8 mouse cellular contexts compared by ENCODE assay signal in the genomic region with DNA sequence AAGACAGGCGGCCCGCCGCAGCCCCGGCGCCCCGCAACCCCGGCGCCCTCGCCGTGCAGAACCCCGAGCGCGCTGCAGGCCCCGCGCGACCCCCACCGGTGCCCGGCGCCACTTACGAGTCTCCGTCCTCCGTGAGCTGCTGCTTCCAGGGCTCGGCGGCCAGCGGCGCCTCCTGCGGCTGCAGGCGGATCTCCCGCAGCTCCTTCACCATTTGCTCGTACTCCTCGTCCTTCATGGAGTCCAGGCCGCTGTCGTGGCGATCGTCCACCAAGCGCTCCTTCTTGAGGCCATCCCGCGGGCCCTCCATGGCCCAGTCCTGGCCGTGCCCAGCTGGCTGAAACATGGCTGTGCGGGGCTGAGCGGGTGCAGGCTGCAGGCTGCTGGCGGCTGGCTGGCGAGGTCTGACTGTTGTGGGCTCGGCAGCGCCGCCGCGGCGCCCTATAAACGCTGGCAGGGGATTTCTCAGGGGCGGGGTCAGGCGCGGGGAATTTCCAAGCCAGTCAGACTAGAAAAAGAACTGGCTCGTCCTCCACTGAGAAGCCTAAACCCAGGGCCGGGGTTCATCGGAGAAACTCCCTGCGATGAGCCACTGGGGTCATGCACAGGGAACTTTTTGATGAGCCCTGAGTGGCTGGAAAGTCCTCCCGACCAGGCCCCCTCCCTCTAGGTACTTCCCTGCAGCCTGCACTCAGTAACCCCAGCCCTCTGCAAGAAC. TPM values are rescaled to one million over a fixed set of nuclear protein-coding genes. Genes with fewer than 3 reads are reported as not detected.
DNase-seq lines count a peak whose midpoint lies in the region; ATAC-seq lines count a peak whose summit lies in the region.

A gene (minus strand): TSS at position 464 of the 715 bp plus-strand sequence.

- H3K9me3 ChIP-seq in erythroblast, embryonic 14.5 days (ENCODE audit: control insufficient read depth, low read length) = no peaks in the 10 kb centered on the region
- no peaks in the 10 kb centered on the region for H3K9me3 ChIP-seq in heart, embryonic 11.5 days (replicated peaks; ENCODE audit: control insufficient read depth, low read length)
- no peaks in the 10 kb centered on the region for H3K9me3 ChIP-seq in kidney, embryonic 16.5 days (ENCODE audit: low read length)

- H3K9ac ChIP-seq in heart, embryonic 11.5 days (ENCODE audit: low read depth, low read length) = peak within 1 kb of the TSS; percentile 95
- peak within 1 kb of the TSS; percentile 99 for H3K9ac ChIP-seq in kidney, embryonic 16.5 days (replicated peaks; ENCODE audit: low read length)

- 1% methylated on average over 45 of the region's 58 CpGs for WGBS in heart, embryonic 11.5 days (ENCODE audit: insufficient replicate concordance)
- under 1% methylated on average over 52 of the region's 58 CpGs for WGBS in kidney, embryonic 16.5 days

- peaks cover 38% of the 10 kb centered on the region for H3K4me1 ChIP-seq in erythroblast, embryonic 14.5 days (ENCODE audit: control insufficient read depth)
- H3K4me1 ChIP-seq in heart, embryonic 11.5 days (ENCODE audit: control insufficient read depth, insufficient read depth, low read length) = peaks cover 16% of the 10 kb centered on the region
- H3K4me1 ChIP-seq in kidney, embryonic 16.5 days (ENCODE audit: insufficient read depth, low read length) = peaks cover 31% of the 10 kb centered on the region

- H3K36me3 ChIP-seq in erythroblast, embryonic 14.5 days (ENCODE audit: control insufficient read depth) = peaks cover 18% of the 10 kb centered on the region
- H3K36me3 ChIP-seq in heart, embryonic 11.5 days (ENCODE audit: control insufficient read depth, insufficient read depth, low read length) = peaks cover 15% of the 10 kb centered on the region
- peaks cover 28% of the 10 kb centered on the region for H3K36me3 ChIP-seq in kidney, embryonic 16.5 days (ENCODE audit: insufficient read depth, low read length)

- peak within 1 kb of the TSS; percentile 76 for H3K4me2 ChIP-seq in heart, embryonic 11.5 days
- peak within 1 kb of the TSS; percentile 75 for H3K4me2 ChIP-seq in kidney, embryonic 16.5 days (replicated peaks; ENCODE audit: low read depth, low read length)

- peak; percentile 78 for ATAC-seq in heart, embryonic 11.5 days (replicated peaks; ENCODE audit: insufficient number of reproducible peaks, low FRiP score, low TSS enrichment)
- ATAC-seq in kidney, embryonic 16.5 days (ENCODE audit: low FRiP score, low TSS enrichment) = peak; percentile 90

- peak; percentile 96 for DNase-seq in CD4-positive helper T cell, adult 2 months (ENCODE audit: low read depth, low spot score)
- DNase-seq in brain, embryonic 18.5 days (ENCODE audit: low read depth, low spot score) = peak; percentile 51
- peak; percentile 88 for DNase-seq in liver
- peak; percentile 89 to 97 for DNase-seq in monocyte, adult 2 months (ENCODE audit: low read depth in 1 of 2, low spot score in 2 of 2)
- peak; percentile 85 to 90 for DNase-seq in spleen, postnatal 14 days (ENCODE audit: low spot score in 2 of 2)

- H3K4me3 ChIP-seq in erythroblast, embryonic 14.5 days (replicated peaks) = peak within 1 kb of the TSS; percentile 84
- H3K4me3 ChIP-seq in heart, embryonic 11.5 days (ENCODE audit: low read depth, low read length) = peak within 1 kb of the TSS; percentile 80
- peak within 1 kb of the TSS; percentile 92 for H3K4me3 ChIP-seq in kidney, embryonic 16.5 days (ENCODE audit: low read length)

- H3K27ac ChIP-seq in heart, embryonic 11.5 days (ENCODE audit: low read depth, low read length) = peak within 1 kb of the TSS; percentile 99
- H3K27ac ChIP-seq in kidney, embryonic 16.5 days (ENCODE audit: low read length) = peak within 1 kb of the TSS; percentile 100

- H3K27me3 ChIP-seq in erythroblast, embryonic 14.5 days (ENCODE audit: control insufficient read depth) = peaks cover 3% of the 10 kb centered on the region
- no peaks in the 10 kb centered on the region for H3K27me3 ChIP-seq in heart, embryonic 11.5 days (ENCODE audit: control insufficient read depth, insufficient read depth, low read length)
- H3K27me3 ChIP-seq in kidney, embryonic 16.5 days (ENCODE audit: insufficient read depth, low read length) = no peaks in the 10 kb centered on the region

RNA-seq across cellular contexts. Expression of the gene that starts here (rescaled TPM):
- polyA plus RNA-seq in erythroblast, embryonic 14.5 days (2012) = 4.2 and 6.8 TPM in 2 replicates
- 42.6 and 52.2 TPM in 2 replicates for polyA plus RNA-seq in heart, embryonic 11.5 days (2014; fragmentation: Nextera tagmentation; extraction: Ambion mirVana)
- polyA plus RNA-seq in kidney, embryonic 16.5 days (2015; fragmentation: Nextera tagmentation; extraction: Ambion mirVana) = 84.8 and 94.7 TPM in 2 replicates

Comparison
In these comparisons a context has a peak if more than half of its experiments do, and no peak if none do; other contexts are left out.
1. Peak in every context shown above with its lines: DNase-seq, ATAC-seq, H3K4me3 ChIP-seq and H3K27ac ChIP-seq.